Mouse (Mus musculus): ENCODE results near the gene Ripor2. TPM values are rescaled to one million over a fixed set of nuclear protein-coding genes. Genes with fewer than 3 reads are reported as not detected.

Ripor2 gene
- polyA plus RNA-seq, 1 experiment from 2014 or later: 3.1 TPM

- DNase-seq (ENCODE audit: low spot score): no peak
- Histone ChIP-seq H3K27me3 (replicated peaks; ENCODE audit: insufficient read depth, low read length) (no peaks in the 10 kb centered on the region), H3K36me3 (ENCODE audit: insufficient read depth, low read length) (no peaks in the 10 kb centered on the region), H3K9me3 (ENCODE audit: low read length) (no peaks in the 10 kb centered on the region), H3K4me1 (ENCODE audit: insufficient read depth, low read depth, low read length) (no peaks in the 10 kb centered on the region; the same call in 1 of the 2 replicates), H3K27ac (ENCODE audit: low read length) (no peak overlapping the region), H3K4me3 (ENCODE audit: low read depth, low read length) (no peak overlapping the region), H3K9ac (replicated peaks; ENCODE audit: low read depth) (no peak overlapping the region), H3K4me2 (replicated peaks; ENCODE audit: low read depth, low read length) (no peak overlapping the region)
- TF ChIP-seq CTCF (IDR thresholded peaks at IDR 0.05) (no peak), EP300 (IDR thresholded peaks at IDR 0.05) (no peak)
- 67% methylated on average over 9 of the region's 9 CpGs for WGBS
- ATAC-seq: no peak
These were observed 132.4 kb downstream of the Ripor2 start for GRCm38 (mm10) chr13:24714360-24714885.

GRCm38 (mm10) chr13:24715601-24716000, 133.6 kb downstream of the Ripor2 start:
- H3K36me3 ChIP-seq (ENCODE audit: insufficient read depth, low read length): no peaks in the 10 kb centered on the region
- no peaks in the 10 kb centered on the region; the same call in 1 of the 2 replicates for H3K4me1 ChIP-seq (ENCODE audit: insufficient read depth, low read depth, low read length)
- H3K4me3 ChIP-seq (ENCODE audit: low read depth, low read length): no peak overlapping the region
- no peaks in the 10 kb centered on the region for H3K9me3 ChIP-seq (ENCODE audit: low read length)
- TF ChIP-seq EP300 (IDR thresholded peaks at IDR 0.05): no peak
- TF ChIP-seq CTCF (IDR thresholded peaks at IDR 0.05): no peak
- WGBS: 63% methylated on average over 5 of the region's 5 CpGs
- H3K27me3 ChIP-seq (replicated peaks; ENCODE audit: insufficient read depth, low read length): no peaks in the 10 kb centered on the region
- no peak overlapping the region for H3K9ac ChIP-seq (replicated peaks; ENCODE audit: low read depth)
- no peak overlapping the region for H3K4me2 ChIP-seq (replicated peaks; ENCODE audit: low read depth, low read length)
- no peak overlapping the region for H3K27ac ChIP-seq (ENCODE audit: low read length)
- ATAC-seq: no peak
- no peak for DNase-seq (ENCODE audit: low spot score)

- no peak overlapping the region for H3K4me2 ChIP-seq (replicated peaks; ENCODE audit: low read depth, low read length)
- no peaks in the 10 kb centered on the region for H3K27me3 ChIP-seq (replicated peaks; ENCODE audit: insufficient read depth, low read length)
- no peaks in the 10 kb centered on the region for H3K36me3 ChIP-seq (ENCODE audit: insufficient read depth, low read length)
- H3K9me3 ChIP-seq (ENCODE audit: low read length): no peaks in the 10 kb centered on the region
- no peaks in the 10 kb centered on the region; the same call in 1 of the 2 replicates for H3K4me1 ChIP-seq (ENCODE audit: insufficient read depth, low read depth, low read length)
- H3K27ac ChIP-seq (ENCODE audit: low read length): no peak overlapping the region
- no peak for TF ChIP-seq EP300 (IDR thresholded peaks at IDR 0.05)
- no peak for TF ChIP-seq CTCF (IDR thresholded peaks at IDR 0.05)
- WGBS: 51% methylated on average over 9 of the region's 9 CpGs
- ATAC-seq (peak; percentile 62), DNase-seq (ENCODE audit: low spot score) (peak; percentile 49)
- H3K9ac ChIP-seq (replicated peaks; ENCODE audit: low read depth): no peak overlapping the region
- H3K4me3 ChIP-seq (ENCODE audit: low read depth, low read length): no peak overlapping the region
These were observed 134.5 kb downstream of the Ripor2 start for GRCm38 (mm10) chr13:24716441-24716840.

GRCm38 (mm10) chr13:24717677-24718076, 135.7 kb downstream of the Ripor2 start:
- Histone ChIP-seq H3K4me2 (replicated peaks; ENCODE audit: low read depth, low read length) (no peak overlapping the region), H3K27me3 (replicated peaks; ENCODE audit: insufficient read depth, low read length) (no peaks in the 10 kb centered on the region), H3K4me3 (ENCODE audit: low read depth, low read length) (no peak overlapping the region), H3K4me1 (ENCODE audit: insufficient read depth, low read depth, low read length) (no peaks in the 10 kb centered on the region; the same call in 1 of the 2 replicates), H3K9ac (replicated peaks; ENCODE audit: low read depth) (no peak overlapping the region), H3K36me3 (ENCODE audit: insufficient read depth, low read length) (no peaks in the 10 kb centered on the region), H3K27ac (ENCODE audit: low read length) (no peak overlapping the region), H3K9me3 (ENCODE audit: low read length) (no peaks in the 10 kb centered on the region)
- DNase-seq (ENCODE audit: low spot score) (no peak), ATAC-seq (no peak)
- no peak for TF ChIP-seq CTCF (IDR thresholded peaks at IDR 0.05)
- TF ChIP-seq EP300 (IDR thresholded peaks at IDR 0.05): no peak
- WGBS: 56% methylated on average over 7 of the region's 7 CpGs

GRCm38 (mm10) chr13:24721502-24721901, 139.5 kb downstream of the Ripor2 start:
- Histone ChIP-seq H3K4me1 (ENCODE audit: insufficient read depth, low read depth, low read length) (no peaks in the 10 kb centered on the region), H3K27me3 (replicated peaks; ENCODE audit: insufficient read depth, low read length) (no peaks in the 10 kb centered on the region), H3K36me3 (ENCODE audit: insufficient read depth, low read length) (no peaks in the 10 kb centered on the region; the same call in 1 of the 2 replicates), H3K9ac (replicated peaks; ENCODE audit: low read depth) (no peak overlapping the region), H3K4me3 (ENCODE audit: low read depth, low read length) (no peak overlapping the region), H3K9me3 (ENCODE audit: low read length) (no peaks in the 10 kb centered on the region), H3K4me2 (replicated peaks; ENCODE audit: low read depth, low read length) (no peak overlapping the region), H3K27ac (ENCODE audit: low read length) (no peak overlapping the region)
- TF ChIP-seq EP300 (IDR thresholded peaks at IDR 0.05): no peak
- no peak for TF ChIP-seq CTCF (IDR thresholded peaks at IDR 0.05)
- DNase-seq (ENCODE audit: low spot score): no peak
- 63% methylated on average over 10 of the region's 10 CpGs for WGBS
- no peak for ATAC-seq

- Histone ChIP-seq H3K27me3 (replicated peaks; ENCODE audit: insufficient read depth, low read length) (no peaks in the 10 kb centered on the region), H3K36me3 (ENCODE audit: insufficient read depth, low read length) (no peaks in the 10 kb centered on the region; the same call in 1 of the 2 replicates), H3K4me2 (replicated peaks; ENCODE audit: low read depth, low read length) (no peak overlapping the region), H3K9ac (replicated peaks; ENCODE audit: low read depth) (no peak overlapping the region), H3K9me3 (ENCODE audit: low read length) (no peaks in the 10 kb centered on the region), H3K4me1 (ENCODE audit: insufficient read depth, low read depth, low read length) (no peaks in the 10 kb centered on the region), H3K27ac (ENCODE audit: low read length) (no peak overlapping the region), H3K4me3 (ENCODE audit: low read depth, low read length) (no peak overlapping the region)
- no peak for ATAC-seq
- no peak for DNase-seq (ENCODE audit: low spot score)
- no peak for TF ChIP-seq EP300 (IDR thresholded peaks at IDR 0.05)
- TF ChIP-seq CTCF (IDR thresholded peaks at IDR 0.05): no peak
- WGBS: 58% methylated on average over 8 of the region's 8 CpGs
These were observed 141.9 kb downstream of the Ripor2 start for GRCm38 (mm10) chr13:24723699-24724394.
